Mouse (Mus musculus) T-helper 1 cell (primary cell): ENCODE data around the gene Sesn1.
"Not testable (repeated sequence)": the region's sequence is repeated elsewhere in the genome, so short reads cannot be mapped to it uniquely, and the experiment has no call there.

Source experiments
- in situ Hi-C: fragments of 300-600 bp; cut with MboI, MseI; formaldehyde crosslinking; loops from one replicate; pipeline ENCODE4 v1.15.1; 2025; ENCODE audit warnings: high pct_unique_total_duplicates

Gene Sesn1

DNA sequence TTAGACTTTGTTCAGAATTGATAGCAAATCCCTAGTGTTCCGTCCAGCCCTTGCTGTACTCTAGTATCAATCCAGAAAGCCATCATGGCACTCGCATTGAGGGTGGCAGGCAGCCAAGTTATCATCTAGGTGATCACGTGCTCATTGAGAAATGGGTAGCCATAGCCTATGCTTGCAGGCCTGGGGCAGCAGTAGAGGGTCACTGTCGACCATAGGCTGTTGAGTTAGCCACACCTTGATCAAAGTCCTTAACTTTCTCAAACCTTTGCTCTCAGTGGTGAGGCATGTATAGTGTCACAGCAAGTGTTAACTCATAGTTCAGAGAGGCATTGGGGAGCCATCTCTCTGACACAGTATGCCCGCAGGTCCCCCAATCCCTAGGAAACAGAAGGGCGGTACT, 11.4 kb downstream of the Sesn1 start:
- in situ Hi-C loops = no loop called here

DNA sequence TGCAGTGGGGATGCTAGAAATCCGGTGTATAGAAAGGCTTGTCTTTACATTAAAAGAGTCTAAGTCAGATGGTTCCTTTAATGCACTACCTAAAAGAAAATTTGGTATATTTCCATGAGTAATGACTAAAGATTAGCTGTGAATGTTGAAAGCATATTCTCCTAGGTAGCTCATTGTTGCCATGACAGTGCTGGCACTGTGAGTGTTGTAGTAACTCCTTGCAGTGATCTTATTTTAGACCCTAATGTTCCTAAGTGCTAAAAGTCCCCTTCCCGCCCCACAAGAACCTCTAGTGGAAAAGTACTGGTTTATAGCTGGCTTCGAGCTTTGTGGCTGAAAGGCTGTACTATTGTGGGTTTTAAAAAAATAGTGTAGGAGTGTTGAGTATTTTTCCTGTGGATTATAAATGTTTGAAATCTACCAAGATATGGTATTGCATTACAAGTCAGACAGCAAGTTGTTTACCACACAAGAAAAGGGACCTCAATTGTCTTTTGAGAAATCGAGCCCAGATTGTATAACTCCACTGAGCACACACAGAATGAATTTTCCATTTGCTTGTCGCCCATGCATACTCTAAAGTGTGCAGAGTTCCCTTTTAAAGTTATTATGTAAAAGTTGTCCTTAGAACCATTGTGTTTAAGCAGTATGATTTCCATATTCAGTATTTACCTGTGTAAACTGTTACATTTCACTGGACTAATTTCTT, 13.0 kb downstream of the Sesn1 start:
- in situ Hi-C loops = no loop called here

DNA sequence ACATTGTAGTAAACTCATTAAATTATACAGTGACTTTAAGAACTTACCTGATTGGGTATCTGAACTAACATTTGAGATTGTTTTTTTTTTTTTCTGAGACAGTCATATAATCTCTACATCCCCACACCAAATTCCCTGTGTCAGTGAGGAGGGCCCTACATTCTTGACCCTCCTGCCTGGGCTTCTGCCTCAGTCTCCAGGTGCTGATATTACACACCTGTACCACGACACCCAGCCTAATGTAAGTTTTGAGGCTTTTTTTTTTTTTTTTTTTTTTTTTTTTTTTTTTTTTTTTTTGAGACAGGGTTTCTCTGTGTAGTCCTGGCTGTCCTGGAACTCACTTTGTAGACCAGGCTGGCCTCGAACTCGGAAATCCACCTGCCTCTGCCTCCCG, 13.5 kb downstream of the Sesn1 start:
- in situ Hi-C loops = not testable (repeated sequence)

DNA sequence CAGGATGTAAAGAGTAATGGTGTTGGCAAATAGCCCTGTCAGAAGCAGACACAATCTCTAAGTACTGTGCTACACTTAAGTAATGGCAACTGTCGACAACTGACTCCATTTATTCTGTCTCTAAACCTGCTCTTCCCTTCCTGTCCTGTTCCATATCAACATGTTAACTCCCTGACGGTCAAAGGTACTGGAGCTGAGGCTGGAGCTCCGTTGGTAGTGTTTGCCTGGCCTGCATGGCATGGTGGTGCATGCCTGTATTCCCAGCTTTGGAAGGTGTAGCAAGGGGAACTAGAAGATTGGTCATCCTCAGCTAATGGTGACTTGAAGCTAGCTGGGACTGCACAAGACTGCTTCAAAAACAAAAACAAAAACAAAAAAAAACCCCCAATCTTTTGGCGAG, 14.2 kb downstream of the Sesn1 start:
- in situ Hi-C loops = no loop called here

DNA sequence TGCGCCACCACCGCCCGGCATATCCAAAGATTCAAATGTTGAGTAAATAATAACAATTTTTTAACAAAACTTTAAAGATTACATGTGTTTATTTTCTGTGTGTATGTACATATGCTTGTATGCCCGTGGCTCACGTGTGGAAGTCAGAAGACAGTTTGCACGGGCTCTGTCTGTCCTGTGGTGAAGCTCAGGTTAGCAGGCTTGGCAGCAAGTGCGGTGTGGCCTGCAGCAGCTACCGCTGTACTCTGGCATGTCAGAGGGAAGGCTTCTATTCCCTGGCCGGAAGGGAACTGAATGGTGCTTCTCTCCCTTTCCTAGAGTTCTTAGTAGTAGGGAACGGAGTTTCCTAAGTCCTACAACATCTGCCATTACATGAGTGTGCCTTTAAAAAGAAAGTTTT, 15.3 kb downstream of the Sesn1 start:
- in situ Hi-C loops = loop anchor here (5.0 kb wide), 2 partner anchors 62 to 472 kb away; no protein-coding TSS in a partner anchor

DNA sequence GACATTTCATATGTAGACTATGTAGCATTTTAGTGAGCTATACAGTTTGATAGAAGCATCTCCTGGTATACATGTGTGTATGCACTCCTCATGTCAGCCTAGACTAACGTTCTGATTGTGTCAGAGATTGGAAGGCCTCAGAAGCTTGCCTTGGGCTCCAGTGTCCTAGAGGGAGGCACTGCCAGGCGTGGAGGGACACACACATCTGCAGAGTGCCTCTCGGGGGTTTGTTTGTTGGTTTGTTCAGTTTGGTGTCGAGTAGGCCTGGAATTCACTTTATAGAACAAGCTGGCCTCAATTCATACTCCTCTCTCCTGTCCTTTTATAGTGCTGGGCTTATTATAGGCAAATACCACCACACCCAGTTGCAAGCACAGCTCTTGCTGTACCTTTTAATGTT, 16.3 kb downstream of the Sesn1 start:
- in situ Hi-C loops = loop anchor here (5.0 kb wide), 2 partner anchors 61 to 471 kb away; no protein-coding TSS in a partner anchor

DNA sequence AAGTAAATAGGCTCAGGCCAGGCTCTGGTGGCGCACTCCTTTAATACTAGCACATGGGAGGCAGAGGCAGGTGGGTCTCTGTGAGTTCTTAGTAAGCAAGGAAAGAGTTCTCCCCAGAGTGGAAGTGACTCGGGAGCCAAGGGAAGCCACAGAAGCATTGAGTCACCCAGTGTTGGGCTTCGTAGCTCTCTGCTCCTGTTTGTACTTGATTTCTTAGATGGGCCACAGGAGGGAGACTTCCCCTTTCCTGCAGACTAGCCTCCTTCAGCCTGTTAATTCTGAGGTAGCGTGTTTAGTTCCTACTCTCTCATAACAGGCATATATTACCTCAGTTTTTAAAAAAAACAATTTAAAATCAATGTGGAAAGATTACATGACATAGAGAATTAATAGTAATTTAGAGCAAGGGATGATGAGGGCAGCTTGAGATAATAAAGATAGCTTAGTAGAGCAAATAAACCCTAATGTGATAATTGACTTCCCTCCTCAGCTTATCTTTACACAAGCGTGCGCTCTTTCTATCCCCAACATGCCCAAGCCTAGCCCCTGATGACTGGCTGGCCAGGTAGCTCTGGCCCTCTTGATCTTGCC, 16.9 kb downstream of the Sesn1 start:
- in situ Hi-C loops = loop anchor here (5.0 kb wide), 2 partner anchors 61 to 471 kb away; no protein-coding TSS in a partner anchor

DNA sequence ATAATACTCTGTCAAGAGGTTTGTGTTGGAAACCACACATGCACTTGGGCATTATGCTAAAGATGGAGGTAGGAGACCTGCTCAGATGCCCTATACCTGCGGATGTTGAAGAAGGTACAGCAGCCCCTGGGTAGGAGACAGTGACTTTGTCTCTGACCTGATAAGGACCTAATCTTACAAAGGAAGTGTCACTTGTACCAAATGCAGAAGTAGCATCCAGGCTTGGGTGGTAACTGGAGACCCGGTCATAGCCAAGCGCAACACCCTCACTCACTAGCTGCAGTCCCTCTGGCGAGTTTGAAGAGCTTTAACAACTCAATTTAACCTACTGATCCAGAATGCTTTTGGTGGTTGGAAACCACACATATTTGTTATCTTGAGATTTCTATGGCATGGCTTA, 18.0 kb downstream of the Sesn1 start:
- in situ Hi-C loops = loop anchor here (5.0 kb wide), 2 partner anchors 60 to 470 kb away; no protein-coding TSS in a partner anchor

DNA sequence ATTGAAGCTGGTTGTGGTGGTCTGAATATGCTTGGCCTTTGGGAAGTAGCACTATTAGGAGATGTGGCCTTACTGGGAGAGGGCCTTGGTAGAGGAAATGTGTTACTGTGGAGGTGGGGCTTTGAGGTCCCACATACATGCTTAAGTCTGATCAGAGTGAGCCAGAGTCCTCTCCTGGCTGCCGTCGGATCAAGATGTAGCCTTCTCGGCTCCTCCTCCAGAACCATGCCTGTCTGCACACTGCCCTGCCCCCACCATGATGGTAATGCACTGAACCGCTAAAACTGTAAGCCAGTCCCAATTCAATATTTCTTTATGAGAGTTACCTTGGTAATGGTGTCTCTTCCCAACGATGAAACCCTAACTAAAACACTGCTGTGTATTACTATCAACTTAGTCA, 19.5 kb downstream of the Sesn1 start:
- in situ Hi-C loops = loop anchor here (5.0 kb wide), 2 partner anchors 58 to 468 kb away; no protein-coding TSS in a partner anchor

DNA sequence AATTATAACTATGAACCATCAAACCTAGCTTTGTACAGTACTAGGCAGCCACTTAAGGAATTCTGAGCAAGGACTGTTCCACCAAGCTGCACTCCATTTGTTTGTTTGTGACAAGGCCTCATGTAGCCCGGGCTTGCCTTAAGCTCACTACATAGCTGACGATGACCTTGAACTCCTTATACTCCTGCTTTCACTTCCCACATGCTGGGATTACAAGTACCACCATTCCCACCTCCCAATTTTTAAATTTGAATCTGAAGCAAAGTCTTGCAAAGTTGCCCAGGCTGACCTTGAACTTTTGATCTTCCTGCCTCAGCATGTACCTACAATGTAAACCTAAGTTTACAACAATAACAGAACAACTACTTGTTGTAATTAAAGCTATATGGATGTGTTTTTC, 20.2 kb downstream of the Sesn1 start:
- in situ Hi-C loops = loop anchor here (5.0 kb wide), 2 partner anchors 57 to 467 kb away; no protein-coding TSS in a partner anchor

DNA sequence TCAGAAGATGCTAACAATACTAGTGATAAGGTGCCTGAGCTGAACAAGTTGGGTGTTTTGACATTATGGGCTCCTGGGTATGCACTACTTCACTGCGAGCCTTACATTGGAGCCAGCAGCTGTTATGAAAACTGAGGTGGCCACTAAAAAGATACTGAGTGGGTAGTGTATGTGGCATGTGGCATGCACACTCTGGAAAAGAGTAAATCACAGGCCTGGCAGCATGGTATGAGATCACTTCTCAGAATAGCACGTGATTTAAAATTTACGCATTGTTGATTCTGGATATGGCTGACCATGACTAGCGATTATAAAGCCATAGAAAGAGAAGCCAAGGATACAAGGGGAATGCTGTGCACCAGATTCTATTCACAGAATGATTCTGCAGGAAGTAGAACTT, 20.7 kb downstream of the Sesn1 start:
- in situ Hi-C loops = no loop called here

DNA sequence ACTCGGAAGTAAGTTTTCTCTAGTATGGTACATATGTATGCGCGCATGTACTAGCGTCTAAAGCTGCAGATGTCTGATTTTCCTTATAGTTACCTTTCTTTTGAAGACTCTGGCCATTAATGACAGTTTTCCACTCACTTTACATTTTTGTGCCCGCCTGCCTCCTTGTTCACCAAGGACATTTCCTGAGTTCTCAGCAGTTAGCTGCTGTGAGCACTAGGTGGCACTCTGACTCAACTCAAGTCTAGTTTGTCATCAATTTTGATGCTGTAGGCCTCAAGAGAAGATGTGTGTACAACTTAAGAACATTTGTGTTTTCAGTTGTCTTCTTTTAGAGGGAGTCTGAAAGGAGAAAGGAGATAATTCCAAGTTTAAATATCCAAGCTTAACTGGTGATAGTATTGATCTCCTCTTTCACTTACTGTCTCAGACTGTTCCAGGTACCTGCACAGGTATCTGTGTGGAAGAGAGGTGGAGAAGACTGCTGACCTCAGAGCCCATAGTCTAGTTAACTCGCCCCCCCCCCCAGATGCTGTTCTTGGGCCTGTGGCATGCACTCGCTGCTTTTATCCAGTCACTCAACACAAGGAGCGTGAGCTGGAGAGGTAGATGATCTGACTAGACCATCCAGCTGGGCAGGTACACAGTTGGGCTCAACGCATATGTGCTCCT, 21.3 kb downstream of the Sesn1 start:
- in situ Hi-C loops = no loop called here

DNA sequence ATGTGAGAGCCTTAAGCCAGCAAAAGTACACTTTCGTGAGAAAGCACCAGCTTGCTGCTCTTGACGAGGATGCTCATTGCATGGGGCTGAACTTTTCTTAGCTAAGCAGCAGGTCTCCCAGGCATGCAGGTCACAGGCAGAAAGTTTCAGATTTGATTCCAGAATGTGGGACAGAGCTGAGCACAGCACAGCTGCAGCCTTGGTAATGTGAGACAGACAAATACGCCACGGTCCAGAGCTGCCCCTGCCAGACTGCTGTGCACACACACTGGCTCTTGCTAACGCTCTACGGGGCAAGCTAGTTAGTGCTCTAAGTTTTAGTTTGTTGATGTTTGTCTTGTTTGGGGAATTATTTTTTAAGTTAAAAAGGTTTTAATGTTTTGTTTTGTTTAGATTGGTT, 22.5 kb downstream of the Sesn1 start:
- in situ Hi-C loops = no loop called here

DNA sequence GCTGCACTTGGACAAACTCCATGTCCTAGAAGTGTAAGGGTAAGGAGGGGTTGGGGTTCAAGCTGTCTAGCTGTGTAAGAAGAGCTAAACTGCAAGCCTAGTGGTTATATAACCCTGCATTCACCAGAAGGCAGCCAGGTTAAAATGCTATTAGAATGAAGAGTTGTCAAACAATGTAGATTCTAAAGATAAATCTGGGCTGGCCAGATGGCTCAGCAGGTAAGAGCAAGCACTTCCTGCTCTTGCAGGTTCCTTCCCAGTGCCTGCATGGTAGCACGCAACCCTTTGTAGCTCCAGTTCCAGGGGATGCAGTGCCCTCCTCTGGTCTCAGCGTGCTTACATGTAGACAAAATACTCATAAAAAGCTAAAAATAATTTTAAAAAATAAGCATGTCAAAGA, 24.4 kb downstream of the Sesn1 start:
- in situ Hi-C loops = no loop called here

DNA sequence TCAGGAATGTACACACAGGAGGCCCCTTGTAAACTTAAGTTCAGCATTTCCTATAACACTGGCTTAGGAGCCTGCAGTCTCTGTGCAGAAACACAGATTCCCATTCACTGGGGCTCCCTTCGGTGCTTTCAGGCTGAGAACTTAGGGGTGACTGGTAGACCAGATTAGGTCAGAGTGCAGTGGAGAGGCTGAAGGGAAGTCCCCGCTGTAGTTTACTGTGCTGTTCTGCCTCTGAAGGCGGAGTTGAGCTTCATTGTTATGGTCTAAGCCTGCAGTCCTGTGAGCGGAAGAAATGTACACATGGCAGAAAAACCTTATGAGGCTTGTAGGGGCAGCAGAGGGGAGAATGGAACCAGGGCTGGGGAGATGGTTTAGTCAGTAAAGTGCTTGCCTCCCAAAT, 29.2 kb downstream of the Sesn1 start:
- in situ Hi-C loops = no loop called here

DNA sequence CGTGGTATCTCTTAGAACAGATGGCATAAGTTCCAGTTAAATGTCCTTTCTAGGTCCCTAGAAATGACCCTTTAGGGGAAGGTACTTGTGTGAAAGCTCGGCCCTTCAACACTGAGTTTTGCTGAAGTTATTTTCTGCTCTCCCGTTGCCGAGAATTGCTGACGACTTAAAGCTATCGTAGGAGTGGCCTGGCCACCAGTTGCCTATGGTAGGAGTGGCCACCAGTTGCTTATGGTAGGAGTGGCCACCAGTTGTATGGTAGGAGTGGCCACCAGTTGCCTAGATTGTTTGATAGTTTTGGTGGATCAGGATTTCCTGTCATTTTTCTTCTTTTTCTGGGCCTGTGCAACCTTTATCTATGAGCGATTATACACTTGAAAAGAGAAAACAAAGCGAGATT, 38.0 kb downstream of the Sesn1 start:
- in situ Hi-C loops = no loop called here

DNA sequence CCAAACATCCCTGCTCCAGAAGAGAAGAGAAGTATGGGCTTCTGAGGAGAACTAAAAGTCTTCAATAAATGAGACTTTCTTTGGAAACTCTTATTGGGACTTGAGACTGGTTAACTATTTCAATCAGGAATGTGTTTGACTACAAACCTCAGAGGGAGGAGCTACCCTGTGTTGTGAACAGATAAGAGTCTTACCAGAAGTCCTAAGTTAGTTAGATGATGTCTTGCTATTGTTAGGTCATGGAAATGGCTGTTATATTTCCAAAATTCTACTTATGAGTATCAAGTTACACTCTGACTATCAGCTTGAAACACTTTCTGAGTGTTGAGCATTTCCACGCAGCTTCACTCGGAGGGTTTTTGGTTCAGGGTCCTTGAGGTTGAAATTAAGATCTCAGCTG, 39.0 kb downstream of the Sesn1 start:
- in situ Hi-C loops = no loop called here

DNA sequence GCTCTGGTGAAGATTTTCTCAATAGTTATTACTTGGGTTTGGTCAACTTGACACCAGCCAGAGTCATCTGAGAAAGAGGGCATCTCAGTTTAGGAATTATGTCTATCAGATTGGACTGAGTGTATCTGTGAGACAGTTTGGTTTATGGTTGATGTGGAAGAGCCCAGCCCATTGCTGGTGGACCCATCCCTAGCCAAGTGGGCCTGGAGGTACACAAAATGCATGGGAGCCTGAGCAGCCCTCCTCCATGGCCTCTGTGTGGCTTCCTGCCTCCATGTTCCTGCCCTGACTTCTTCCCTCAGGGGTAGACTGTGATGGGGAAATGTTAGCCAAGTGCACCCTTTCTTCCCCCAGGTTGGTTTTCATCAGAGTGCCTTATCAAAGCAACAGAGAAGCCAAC, 50.1 kb downstream of the Sesn1 start:
- in situ Hi-C loops = no loop called here

DNA sequence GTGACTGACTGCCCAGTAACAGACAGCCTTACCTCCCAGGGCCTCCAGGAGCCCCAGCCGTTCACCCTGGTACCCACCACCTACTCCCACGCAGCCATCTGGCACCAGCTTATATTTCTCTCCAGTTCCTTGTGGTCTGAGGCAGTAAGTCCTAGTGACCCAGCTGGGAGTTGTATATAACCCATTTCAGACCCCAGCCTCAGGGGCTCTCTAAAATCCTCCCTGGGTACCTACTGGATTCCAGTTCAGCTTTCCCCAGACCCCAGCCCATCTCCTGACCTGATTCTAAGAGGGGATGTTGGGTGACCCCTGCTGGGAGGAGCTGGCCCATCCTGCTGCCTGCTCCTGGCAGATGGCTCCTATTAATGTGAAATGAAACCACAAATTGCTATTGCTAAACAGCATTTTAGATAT, 50.5 kb downstream of the Sesn1 start:
- in situ Hi-C loops = no loop called here

DNA sequence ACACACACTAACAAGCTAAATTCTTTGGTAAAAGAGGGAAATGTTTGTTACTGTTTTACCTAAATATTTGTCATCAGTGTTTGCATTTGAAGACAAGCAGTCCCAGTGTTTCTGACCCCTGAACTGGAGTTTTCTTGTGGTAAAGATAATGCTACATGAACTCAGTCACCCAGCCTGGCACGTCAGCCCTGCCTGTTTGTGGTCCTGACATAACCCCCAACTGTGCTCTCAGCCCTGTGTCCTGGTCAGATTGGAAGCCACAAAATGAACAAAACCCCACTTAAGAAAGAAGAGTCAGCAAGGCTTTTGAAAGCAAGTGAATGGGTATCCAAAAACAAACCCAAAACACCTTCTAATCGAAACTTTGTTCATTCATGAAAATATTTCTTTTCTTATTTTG, 53.3 kb downstream of the Sesn1 start:
- in situ Hi-C loops = no loop called here

DNA sequence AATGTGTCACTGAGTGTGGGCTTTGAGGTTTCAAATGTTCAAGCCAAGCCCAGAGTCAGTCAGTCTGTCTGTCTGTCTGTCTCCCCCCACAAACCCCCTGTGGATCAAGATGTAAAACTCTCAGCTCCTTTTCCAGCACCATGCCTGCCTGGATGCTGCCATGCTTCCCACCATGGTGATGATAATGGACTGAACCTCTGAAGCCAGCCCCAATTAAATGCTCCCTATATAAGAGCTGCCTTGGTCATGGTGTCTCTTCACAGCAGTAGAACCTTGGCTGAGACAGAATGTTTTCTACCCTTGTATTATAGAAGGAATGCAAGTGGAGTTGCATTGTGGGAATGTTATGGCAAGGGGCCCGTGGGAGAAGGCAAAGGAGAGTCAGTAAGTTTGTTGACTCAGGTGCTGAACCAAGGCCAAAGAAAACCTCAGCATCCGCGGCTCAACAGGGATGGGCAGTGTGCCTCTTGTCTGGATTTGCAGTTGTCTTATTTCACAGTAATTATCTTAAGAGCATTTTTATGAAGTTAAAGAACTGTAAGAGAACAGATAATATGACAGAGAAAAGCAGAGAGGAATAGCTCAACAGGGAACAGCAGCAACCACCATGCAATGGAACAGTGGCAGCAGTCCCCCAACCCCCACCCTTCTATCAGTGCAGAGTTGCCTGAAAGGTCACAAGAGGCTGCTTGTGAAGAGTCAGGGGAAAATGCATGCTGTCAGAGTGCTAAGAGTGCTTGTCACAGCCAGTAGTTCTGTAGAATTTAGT, 56.5 kb downstream of the Sesn1 start:
- in situ Hi-C loops = no loop called here

DNA sequence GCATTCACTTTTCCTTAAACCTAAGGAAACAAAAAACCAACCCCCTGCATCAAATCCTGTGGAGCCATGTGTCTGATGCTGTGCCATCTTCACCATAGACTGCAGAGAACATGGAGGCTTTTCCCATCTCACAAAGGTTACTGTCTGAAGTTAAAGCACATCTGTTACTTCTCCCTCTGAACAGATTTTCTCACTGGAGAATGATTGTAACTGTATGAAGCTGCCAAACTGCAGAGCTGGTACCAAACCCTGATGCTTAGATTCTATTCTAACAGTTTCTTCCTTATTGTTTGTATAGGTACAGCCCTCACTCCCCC, 57.1 kb downstream of the Sesn1 start:
- in situ Hi-C loops = no loop called here
